Mouse (Mus musculus): ENCODE measurements around the gene Adarb2.

- TF ChIP-seq CTCF (IDR thresholded peaks at IDR 0.05; ENCODE audit: borderline replicate concordance, insufficient read depth, low read depth, low read length) = no peak
- TF ChIP-seq POLR2A (IDR thresholded peaks at IDR 0.05; ENCODE audit: borderline replicate concordance, insufficient read depth, low read length) = no peak
Measured at GRCm38 (mm10) chr13:8484592-8485272, 282.1 kb downstream of the Adarb2 start.
